Mouse (Mus musculus) olfactory bulb, adult 2 months (tissue): ENCODE results near the gene Spint2.

ENCODE experiments used
- CTCF ChIP-seq: fragments of 200-500 bp; IDR thresholded peaks from 2 replicates; pipeline ENCODE4 v1.5.1; 2012; ENCODE audit warnings: low read depth, mild to moderate bottlenecking, low read length, moderate library complexity; ENCODE audit not compliant: insufficient read depth
- POLR2A ChIP-seq: fragments of 200-500 bp; IDR thresholded peaks from 2 replicates; pipeline ENCODE4 v1.6.1; 2012; ENCODE audit warnings: mild to moderate bottlenecking, low read depth, low read length, moderate library complexity; ENCODE audit not compliant: insufficient read depth

DNA sequence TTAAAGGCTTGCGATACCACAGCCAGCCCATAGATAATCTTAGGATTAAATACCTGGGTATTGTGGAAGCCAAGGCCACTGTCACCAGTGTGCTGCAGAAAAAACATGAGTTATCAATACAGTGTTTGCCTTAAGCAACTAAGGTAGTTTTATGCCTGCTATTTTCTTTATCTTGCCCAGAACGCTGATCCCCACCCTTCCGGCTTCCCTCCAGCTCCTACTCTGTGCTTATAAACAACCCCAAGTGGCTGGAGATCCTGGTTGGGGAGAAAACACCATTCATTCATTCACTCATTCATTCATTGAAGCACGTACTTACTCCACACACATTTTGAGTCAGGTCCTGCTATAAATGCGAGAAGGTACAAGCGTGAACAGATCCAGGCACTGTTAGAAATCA is 2.8 kb upstream of the Spint2 start:
- TF ChIP-seq CTCF (no peak), POLR2A (no peak)
